Mouse (Mus musculus): ENCODE results near the gene Chat.

DNA sequence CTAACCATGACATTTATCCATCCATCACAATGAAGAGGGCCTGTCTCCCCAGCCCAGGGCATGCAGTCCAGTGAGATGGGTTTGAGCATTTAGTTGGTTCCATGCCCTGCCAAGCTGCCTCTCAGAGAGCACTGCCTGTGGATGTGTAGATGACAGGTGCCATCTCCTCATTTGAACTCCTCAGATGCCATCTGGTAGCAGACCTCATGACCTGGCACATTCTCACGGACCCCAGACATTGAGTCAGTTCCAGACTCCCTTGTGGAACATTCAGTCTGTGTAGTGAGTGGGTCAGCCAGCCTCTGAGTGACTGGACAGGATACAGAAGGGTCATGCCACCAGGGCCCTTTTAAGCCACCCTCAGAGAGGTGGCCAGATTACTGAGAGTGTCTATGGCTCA, 11.8 kb upstream of the Chat start:
- no peak for TF ChIP-seq CTCF (conservative IDR thresholded peaks at IDR 0.05; ENCODE audit: low read length)
- TF ChIP-seq POU5F1 (IDR thresholded peaks at IDR 0.05; ENCODE audit: borderline replicate concordance, low read length), result no peak

Measured in E14TG2a.4 (cell line).